Mouse (Mus musculus) bone marrow macrophage, adult 2 months (primary cell): ENCODE measurements at regions not wholly inside any gene's neighbourhood (a gene's known extent, or its start where the extent isn't known, plus 50 kb on each side); places are given as distances from the start of the nearest gene placed in this dataset.

Experiments used
- CTCF ChIP-seq: IDR thresholded peaks from 2 replicates; pipeline ENCODE4 v1.5.1; 2012; ENCODE audit warnings: low read depth, mild to moderate bottlenecking, low read length, moderate library complexity
- POLR2A ChIP-seq: IDR thresholded peaks from 2 replicates; pipeline ENCODE4 v1.6.1; 2012; ENCODE audit warnings: mild to moderate bottlenecking, low read depth, low read length, borderline replicate concordance

DNA sequence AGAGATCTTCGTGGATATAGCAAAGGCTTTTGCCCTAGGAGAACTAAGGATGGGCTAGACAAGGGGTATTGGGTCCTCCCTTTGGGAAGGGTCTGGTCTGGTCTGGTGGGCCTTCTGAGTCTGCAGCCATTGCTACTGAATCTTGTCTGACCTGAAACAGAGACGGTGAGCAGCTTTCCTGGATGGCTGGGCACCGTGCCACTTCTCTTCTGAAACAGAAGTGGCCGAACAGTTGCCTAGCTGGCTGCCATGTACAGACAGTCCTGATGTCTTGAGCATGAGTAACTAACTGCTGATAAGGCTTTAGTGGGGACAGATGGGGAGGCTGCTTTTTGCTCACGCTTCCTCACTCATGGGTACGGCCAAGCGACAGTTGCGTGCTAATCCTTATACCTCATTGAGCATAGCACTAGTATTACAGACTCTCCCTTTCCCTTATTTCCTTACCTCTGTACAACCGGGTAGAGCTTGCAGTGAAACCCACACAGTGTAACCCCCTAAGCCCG is 165.3 kb upstream of the Gm9833 start:
- TF ChIP-seq CTCF, result no peak
- no peak for TF ChIP-seq POLR2A
